Mouse (Mus musculus) thymus, adult 2 months (tissue): ENCODE measurements around the gene Tent4b. TPM values are rescaled to one million over a fixed set of nuclear protein-coding genes. Genes with fewer than 3 reads are reported as not detected.
A peak's percentile ranks its signal among the peaks of the same experiment; 100 is the strongest.

Experiments
- DNase-seq: peaks from one replicate; pipeline ENCODE4 v3.0.0; 2021
- H3K27ac ChIP-seq: fragments of 200-500 bp; 2 replicates; pipeline ENCODE4 v1.5.1; 2012; ENCODE audit warnings: low read length, control low read depth; ENCODE audit not compliant: control insufficient read depth, insufficient read depth
- H3K27me3 ChIP-seq: fragments of 200-500 bp; 2 replicates; pipeline ENCODE4 v1.6.1; 2012; ENCODE audit warnings: mild to moderate bottlenecking, low read length, moderate library complexity, mixed read lengths; ENCODE audit not compliant: control insufficient read depth, insufficient read depth
- H3K36me3 ChIP-seq: fragments of 200-500 bp; 2 replicates; pipeline ENCODE4 v1.6.1; 2012; ENCODE audit warnings: mild to moderate bottlenecking, low read length, moderate library complexity; ENCODE audit not compliant: control insufficient read depth, insufficient read depth
- H3K4me1 ChIP-seq: fragments of 200-500 bp; replicated peaks from 2 replicates; pipeline ENCODE4 v1.6.1; 2012; ENCODE audit warnings: low read length; ENCODE audit not compliant: control insufficient read depth, insufficient read depth
- H3K4me3 ChIP-seq: fragments of 200-500 bp; 2 replicates; pipeline ENCODE4 v1.5.1; 2012; ENCODE audit warnings: mild to moderate bottlenecking, low read length, control low read depth, moderate library complexity; ENCODE audit not compliant: control insufficient read depth, insufficient read depth
- CTCF ChIP-seq: fragments of 200-500 bp; IDR thresholded peaks from 2 replicates; pipeline ENCODE4 v1.5.1; 2012; ENCODE audit warnings: mild to moderate bottlenecking, control low read depth, low read length, moderate library complexity, borderline replicate concordance; ENCODE audit not compliant: control insufficient read depth, poor library complexity, insufficient read depth; ENCODE audit errors: extremely low read depth
- POLR2A ChIP-seq: fragments of 200-500 bp; IDR thresholded peaks from 2 replicates; pipeline ENCODE4 v1.6.1; 2012; ENCODE audit warnings: mild to moderate bottlenecking, low read length, control low read depth, moderate library complexity; ENCODE audit not compliant: control insufficient read depth, poor library complexity, insufficient read depth; ENCODE audit errors: extremely low read depth
- WGBS: fragments of 180-500 bp; shearing (Covaris S2); methylation state at CpG from one replicate; pipeline ENCODE4 v1.1.7; 2018; 5-methylcytosine and 5-hydroxymethylcytosine counted together
- polyA plus RNA-seq: library from polyadenylated mRNA; depleted of rRNA; stranded (reverse); fragments of >200 nt; gene quantifications from 2 replicates; pipeline ENCODE4 v1.2.3, GENCODE M21; 2012

Tent4b gene
- polyA plus RNA-seq, 1 experiment = 34.1 TPM

DNA sequence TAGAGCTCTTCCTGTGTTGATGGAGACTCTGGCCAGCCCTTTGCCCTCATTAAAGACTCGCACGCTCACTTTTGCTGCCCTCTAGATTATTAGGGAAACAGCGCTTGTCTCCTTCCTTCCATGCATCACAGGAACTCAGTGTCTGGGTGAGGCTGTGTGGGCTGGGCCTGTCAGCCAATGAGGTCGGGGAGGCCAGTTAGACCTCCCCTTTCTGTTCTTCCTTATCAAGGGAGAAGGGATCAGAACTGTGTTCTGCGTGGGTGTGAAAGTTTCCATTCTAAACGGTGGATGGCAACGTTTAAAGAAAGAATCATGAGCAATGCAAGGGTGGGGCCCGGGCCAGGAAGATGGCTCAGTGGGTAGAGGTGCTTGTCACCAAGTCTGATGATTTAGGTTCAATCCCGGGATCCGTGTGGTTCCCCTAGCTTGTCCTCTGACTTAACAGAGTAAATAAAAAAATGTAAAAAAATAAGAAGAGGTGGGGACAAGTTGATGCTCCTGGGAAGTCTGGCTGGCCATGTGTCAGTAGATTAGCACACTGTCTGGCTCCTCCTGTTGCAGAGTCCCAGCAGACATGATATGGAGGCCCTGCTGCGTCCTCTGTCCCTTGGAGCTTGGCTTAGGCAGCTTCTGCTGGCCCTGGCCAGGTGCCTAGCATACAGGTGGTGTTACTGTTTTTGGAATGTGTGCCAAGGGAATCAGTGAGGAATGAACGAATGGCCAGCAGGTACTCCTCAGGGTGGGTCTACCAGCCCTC, 99.1 kb downstream of the Tent4b start:
- Histone ChIP-seq H3K27me3 (no peaks in the 10 kb centered on the region), H3K27ac (peak overlapping the region; percentile 15; the same call in 1 of the 2 replicates), H3K4me3 (no peak overlapping the region), H3K4me1 (peaks cover 63% of the 10 kb centered on the region), H3K36me3 (peaks cover 12% of the 10 kb centered on the region)
- TF ChIP-seq POLR2A (no peak), CTCF (no peak)
- DNase-seq = no peak
- 55% methylated on average over 12 of the region's 12 CpGs for WGBS

DNA sequence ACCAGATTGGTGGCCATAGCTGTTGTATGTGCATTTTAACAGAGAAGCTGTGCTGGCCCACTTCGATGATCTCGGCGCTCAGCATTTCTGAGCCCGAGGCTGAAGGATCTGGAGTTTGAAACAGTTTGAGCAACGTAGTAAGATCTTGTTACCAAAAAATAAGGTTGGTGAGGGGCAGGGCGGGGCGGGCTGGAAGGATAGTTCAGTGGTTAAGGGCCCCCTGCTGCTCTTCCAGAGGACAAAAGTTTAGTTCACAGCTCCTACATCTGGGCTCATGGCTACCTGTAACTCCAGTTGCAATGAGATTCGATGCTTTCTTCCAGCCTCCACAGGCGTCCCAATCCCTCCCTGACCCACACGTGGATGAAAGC, 99.7 kb downstream of the Tent4b start:
- Histone ChIP-seq H3K36me3 (peaks cover 12% of the 10 kb centered on the region), H3K4me3 (no peak overlapping the region), H3K27ac (peak overlapping the region; percentile 15; the same call in 1 of the 2 replicates), H3K4me1 (peaks cover 57% of the 10 kb centered on the region), H3K27me3 (no peaks in the 10 kb centered on the region)
- 90% methylated on average over 10 of the region's 10 CpGs for WGBS
- TF ChIP-seq POLR2A = no peak
- DNase-seq = no peak

GRCm38 (mm10) chr8:88299907-88300603, 101.0 kb downstream of the Tent4b start:
- Histone ChIP-seq H3K27ac (peak overlapping the region; percentile 23; the same call in 1 of the 2 replicates), H3K36me3 (peaks cover 12% of the 10 kb centered on the region), H3K4me3 (no peak overlapping the region), H3K27me3 (no peaks in the 10 kb centered on the region), H3K4me1 (peaks cover 44% of the 10 kb centered on the region)
- WGBS = 37% methylated on average over 10 of the region's 10 CpGs
- DNase-seq = no peak
- TF ChIP-seq CTCF = no peak

- DNase-seq = no peak
- Histone ChIP-seq H3K4me1 (peaks cover 55% of the 10 kb centered on the region), H3K27me3 (no peaks in the 10 kb centered on the region), H3K4me3 (no peak overlapping the region), H3K36me3 (peaks cover 5% of the 10 kb centered on the region; the same call in 1 of the 2 replicates), H3K27ac (no peak overlapping the region)
- 70% methylated on average over 15 of the region's 15 CpGs for WGBS
- no peak for TF ChIP-seq POLR2A
- TF ChIP-seq CTCF = no peak
Measured at GRCm38 (mm10) chr8:88301589-88302437, 102.8 kb downstream of the Tent4b start.

DNA sequence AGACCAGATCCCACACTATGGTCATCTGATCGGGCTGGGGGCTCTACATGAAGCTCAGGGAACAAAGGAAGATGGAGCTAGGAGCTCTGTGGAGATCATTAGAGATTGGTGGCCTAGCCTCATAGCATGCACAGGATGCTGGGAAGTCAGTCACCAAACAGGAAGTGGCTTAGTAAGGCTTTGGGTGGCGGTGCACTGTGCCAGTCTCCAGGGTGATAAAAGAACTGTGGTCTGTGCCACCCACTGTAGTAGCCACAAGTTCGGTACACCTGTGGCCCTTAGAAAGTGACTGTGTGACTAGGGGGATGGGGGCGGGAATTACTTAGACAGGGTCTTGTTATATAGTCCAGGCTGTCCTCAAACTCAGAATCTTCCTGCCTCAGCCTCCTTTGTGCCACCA, 106.8 kb downstream of the Tent4b start:
- Histone ChIP-seq H3K27me3 (no peaks in the 10 kb centered on the region), H3K27ac (peak overlapping the region; percentile 47; the same call in 1 of the 2 replicates), H3K4me3 (no peak overlapping the region), H3K36me3 (peaks cover 5% of the 10 kb centered on the region; the same call in 1 of the 2 replicates), H3K4me1 (peaks cover 38% of the 10 kb centered on the region)
- DNase-seq = peak; percentile 58
- TF ChIP-seq POLR2A = no peak
- no peak for TF ChIP-seq CTCF
- WGBS = 17% methylated on average over 4 of the region's 4 CpGs

GRCm38 (mm10) chr8:88306511-88306910, 107.5 kb downstream of the Tent4b start:
- H3K4me3 ChIP-seq = no peak overlapping the region
- DNase-seq = no peak
- peaks cover 38% of the 10 kb centered on the region for H3K4me1 ChIP-seq
- peaks cover 5% of the 10 kb centered on the region; the same call in 1 of the 2 replicates for H3K36me3 ChIP-seq
- H3K27me3 ChIP-seq = no peaks in the 10 kb centered on the region
- TF ChIP-seq POLR2A (no peak), CTCF (no peak)
- 88% methylated on average over 14 of the region's 14 CpGs for WGBS
- H3K27ac ChIP-seq = no peak overlapping the region
